Mouse (Mus musculus): ENCODE data around the gene Olfr824.
"Not testable (repeated sequence)": the region's sequence is repeated elsewhere in the genome, so short reads cannot be mapped to it uniquely, and the experiment has no call there.

Gene Olfr824

GRCm38 (mm10) chr10:130129900-130130299 is at the start of gene Olfr824:
TSS of gene Olfr824 (minus strand) at chr10:130130000.
- DNase-seq (ENCODE audit: inconsistent age in 2 of 2, low spot score in 1 of 2) = not testable (repeated sequence)

- no peak for DNase-seq (ENCODE audit: inconsistent age in 2 of 2, low spot score in 1 of 2)
Observed at GRCm38 (mm10) chr10:130166666-130167065, 36.9 kb upstream of the Olfr824 start, which contains the start of gene Olfr825. TSS of gene Olfr825 (minus strand) at chr10:130166766.

- no peak for DNase-seq (ENCODE audit: inconsistent age in 2 of 2, low spot score in 1 of 2)
Observed at GRCm38 (mm10) chr10:130165196-130165595, 35.4 kb upstream of the Olfr824 start.

GRCm38 (mm10) chr10:130144121-130144520 is 14.3 kb upstream of the Olfr824 start:
- DNase-seq (ENCODE audit: inconsistent age in 2 of 2, low spot score in 1 of 2) = no peak

- peak; percentile 72 to 86 for DNase-seq (ENCODE audit: inconsistent age in 2 of 2, low spot score in 1 of 2)
Observed at GRCm38 (mm10) chr10:130142481-130142880, 12.7 kb upstream of the Olfr824 start.

- no peak for DNase-seq (ENCODE audit: inconsistent age in 2 of 2, low spot score in 1 of 2)
Observed at GRCm38 (mm10) chr10:130134811-130135210, 5.0 kb upstream of the Olfr824 start.

GRCm38 (mm10) chr10:130116045-130116444 is 13.8 kb downstream of the Olfr824 start:
- not testable (repeated sequence) for DNase-seq (ENCODE audit: inconsistent age in 2 of 2, low spot score in 1 of 2)

GRCm38 (mm10) chr10:130115283-130115682 is 14.5 kb downstream of the Olfr824 start, which contains the start of gene Olfr823:
TSS of gene Olfr823 (minus strand) at chr10:130115383.
- DNase-seq (ENCODE audit: inconsistent age in 2 of 2, low spot score in 1 of 2) = not testable (repeated sequence)

- DNase-seq (ENCODE audit: inconsistent age in 2 of 2, low spot score in 1 of 2) = no peak
Observed at GRCm38 (mm10) chr10:130096104-130096503, 33.7 kb downstream of the Olfr824 start.

GRCm38 (mm10) chr10:130092838-130093440 is 36.9 kb downstream of the Olfr824 start:
- DNase-seq (ENCODE audit: inconsistent age in 2 of 2, low spot score in 1 of 2) = peak; percentile 32 to 77
